Mouse (Mus musculus): ENCODE measurements at regions not wholly inside any gene's neighbourhood (a gene's known extent, or its start where the extent isn't known, plus 50 kb on each side); places are given as distances from the start of the nearest gene placed in this dataset.

DNA sequence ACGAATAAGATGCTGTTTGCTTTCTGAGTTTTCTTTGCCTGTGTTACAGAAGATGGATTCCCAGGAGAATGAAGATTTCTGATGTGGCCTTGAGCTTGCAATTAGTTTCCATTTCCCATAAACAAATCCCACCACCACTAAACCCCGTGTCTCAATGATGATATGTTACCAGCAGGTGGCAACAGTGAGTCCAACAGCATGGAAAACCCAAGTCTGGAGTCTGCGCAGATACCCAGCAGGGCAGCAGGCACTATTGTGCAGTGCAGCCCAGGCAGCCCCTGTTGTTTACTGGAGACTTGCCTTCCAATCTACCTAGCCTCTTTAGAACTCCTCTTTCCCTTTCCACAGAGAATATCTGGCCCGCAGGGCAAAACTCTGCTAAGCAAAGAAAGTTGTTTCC lies 62.7 kb downstream of the Bmp2 start:
- TF ChIP-seq TAL1 (IDR thresholded peaks at IDR 0.05; ENCODE audit: low read length) (no peak), GATA1 (IDR thresholded peaks at IDR 0.05; ENCODE audit: low read length) (no peak)
- Histone ChIP-seq H3K4me1 (ENCODE audit: control insufficient read depth) (no peaks in the 10 kb centered on the region), H3K9me3 (ENCODE audit: control insufficient read depth, low read length) (no peaks in the 10 kb centered on the region), H3K36me3 (ENCODE audit: control insufficient read depth) (no peaks in the 10 kb centered on the region), H3K4me3 (replicated peaks) (no peak overlapping the region), H3K27me3 (ENCODE audit: control insufficient read depth) (no peaks in the 10 kb centered on the region; the same call in 1 of the 2 replicates)

DNA sequence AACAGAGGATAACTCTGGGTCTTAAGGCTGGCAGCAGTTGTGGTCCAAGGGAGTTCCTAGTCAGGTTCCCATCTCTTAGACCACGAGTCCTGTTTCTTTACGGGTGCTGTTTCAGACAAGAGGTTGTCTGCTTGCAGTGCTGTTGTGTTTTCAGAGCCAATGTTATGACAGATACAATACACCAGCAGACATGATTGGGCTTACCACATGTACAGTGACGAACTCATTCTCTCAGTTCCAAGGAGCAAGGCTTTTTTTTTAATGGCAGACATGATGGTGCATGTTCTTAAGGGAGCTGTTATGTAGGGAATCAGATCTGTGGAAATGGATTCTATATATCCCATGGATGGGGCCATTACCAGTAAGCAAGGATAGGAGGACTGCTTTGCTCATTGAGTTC lies 63.3 kb downstream of the Bmp2 start:
- no peaks in the 10 kb centered on the region for H3K36me3 ChIP-seq (ENCODE audit: control insufficient read depth)
- TF ChIP-seq TAL1 (IDR thresholded peaks at IDR 0.05; ENCODE audit: low read length) (no peak), GATA1 (IDR thresholded peaks at IDR 0.05; ENCODE audit: low read length) (no peak)
- no peak overlapping the region for H3K4me3 ChIP-seq (replicated peaks)
- H3K27me3 ChIP-seq (ENCODE audit: control insufficient read depth): no peaks in the 10 kb centered on the region; the same call in 1 of the 2 replicates
- H3K4me1 ChIP-seq (ENCODE audit: control insufficient read depth): no peaks in the 10 kb centered on the region
- no peaks in the 10 kb centered on the region for H3K9me3 ChIP-seq (ENCODE audit: control insufficient read depth, low read length)

DNA sequence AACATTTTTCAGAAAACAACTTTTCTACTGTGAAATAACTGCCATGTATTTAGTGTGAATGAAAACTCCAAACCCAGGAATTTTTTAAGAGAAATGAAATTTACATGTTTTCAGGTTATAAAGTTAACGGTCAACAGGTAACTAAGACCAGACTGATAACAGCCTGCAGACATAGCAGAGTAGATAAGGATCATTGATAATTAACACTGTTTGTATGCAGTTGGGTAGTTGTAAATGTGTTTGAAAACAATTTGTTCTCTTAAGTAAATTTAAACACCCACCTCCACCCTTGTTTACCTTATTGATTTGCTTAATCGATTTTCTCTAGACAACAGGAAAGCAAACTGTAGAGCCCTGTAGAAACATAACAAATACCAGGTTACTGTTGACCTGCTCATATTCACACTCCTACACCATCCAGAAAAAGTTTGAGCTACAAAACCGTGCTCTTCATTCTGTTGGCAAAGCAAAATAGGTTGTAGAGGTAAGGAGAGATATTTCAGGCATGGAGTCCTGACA lies 65.4 kb downstream of the Bmp2 start:
- Histone ChIP-seq H3K4me1 (ENCODE audit: control insufficient read depth) (no peaks in the 10 kb centered on the region), H3K27me3 (ENCODE audit: control insufficient read depth) (no peaks in the 10 kb centered on the region; the same call in 1 of the 2 replicates), H3K4me3 (replicated peaks) (no peak overlapping the region), H3K9me3 (ENCODE audit: control insufficient read depth, low read length) (no peaks in the 10 kb centered on the region), H3K36me3 (ENCODE audit: control insufficient read depth) (no peaks in the 10 kb centered on the region)
- TF ChIP-seq GATA1 (IDR thresholded peaks at IDR 0.05; ENCODE audit: low read length) (no peak), TAL1 (IDR thresholded peaks at IDR 0.05; ENCODE audit: low read length) (no peak)

DNA sequence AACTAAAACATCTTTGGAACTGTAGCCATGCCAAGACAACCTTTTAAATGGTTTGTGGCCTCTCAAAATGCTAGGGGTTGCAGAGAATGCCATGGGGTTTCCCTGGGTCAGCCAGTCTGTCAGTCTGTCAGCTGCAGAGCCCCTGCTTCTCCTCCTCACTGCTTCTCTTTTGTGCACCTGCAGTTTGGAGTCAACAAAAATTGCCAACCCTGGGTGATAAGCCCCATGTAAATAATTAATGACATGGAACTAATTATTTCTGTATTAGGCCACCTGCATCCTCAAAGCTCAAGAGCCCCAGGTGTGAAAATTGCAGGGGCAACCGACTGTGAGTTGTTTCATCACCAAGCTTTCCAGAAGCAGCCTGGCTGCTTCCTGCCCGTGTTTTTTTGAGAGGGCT lies 70.6 kb downstream of the Bmp2 start:
- TF ChIP-seq TAL1 (IDR thresholded peaks at IDR 0.05; ENCODE audit: low read length) (no peak), GATA1 (IDR thresholded peaks at IDR 0.05; ENCODE audit: low read length) (no peak)
- Histone ChIP-seq H3K4me1 (ENCODE audit: control insufficient read depth) (no peaks in the 10 kb centered on the region), H3K4me3 (replicated peaks) (no peak overlapping the region), H3K36me3 (ENCODE audit: control insufficient read depth) (no peaks in the 10 kb centered on the region), H3K9me3 (ENCODE audit: control insufficient read depth, low read length) (no peaks in the 10 kb centered on the region), H3K27me3 (ENCODE audit: control insufficient read depth) (peaks cover 3% of the 10 kb centered on the region; the same call in 1 of the 2 replicates)

DNA sequence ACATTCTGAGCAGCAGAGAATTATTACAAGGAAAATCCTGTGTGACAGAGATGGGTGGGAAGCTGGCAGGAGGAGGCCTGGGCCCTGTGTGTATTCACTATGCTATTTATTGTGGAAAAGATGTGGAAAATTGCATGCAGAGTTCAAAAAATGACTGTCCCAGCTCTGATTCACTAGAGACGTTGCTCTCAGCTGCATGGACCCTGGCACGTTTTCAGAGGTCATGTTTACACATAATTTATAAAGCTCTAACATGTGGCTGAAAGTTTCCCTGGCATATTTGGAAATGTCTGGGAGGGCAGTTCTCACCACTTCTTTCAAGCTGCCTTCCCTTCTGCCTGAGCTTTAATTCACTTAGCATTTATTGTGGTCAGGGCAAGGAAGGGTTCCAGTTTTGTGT lies 73.6 kb downstream of the Bmp2 start:
- H3K27me3 ChIP-seq (ENCODE audit: control insufficient read depth): peaks cover 3% of the 10 kb centered on the region; the same call in 1 of the 2 replicates
- no peaks in the 10 kb centered on the region for H3K4me1 ChIP-seq (ENCODE audit: control insufficient read depth)
- TF ChIP-seq GATA1 (IDR thresholded peaks at IDR 0.05; ENCODE audit: low read length) (no peak), TAL1 (IDR thresholded peaks at IDR 0.05; ENCODE audit: low read length) (no peak)
- H3K36me3 ChIP-seq (ENCODE audit: control insufficient read depth): no peaks in the 10 kb centered on the region
- no peak overlapping the region for H3K4me3 ChIP-seq (replicated peaks)
- H3K9me3 ChIP-seq (ENCODE audit: control insufficient read depth, low read length): no peaks in the 10 kb centered on the region

DNA sequence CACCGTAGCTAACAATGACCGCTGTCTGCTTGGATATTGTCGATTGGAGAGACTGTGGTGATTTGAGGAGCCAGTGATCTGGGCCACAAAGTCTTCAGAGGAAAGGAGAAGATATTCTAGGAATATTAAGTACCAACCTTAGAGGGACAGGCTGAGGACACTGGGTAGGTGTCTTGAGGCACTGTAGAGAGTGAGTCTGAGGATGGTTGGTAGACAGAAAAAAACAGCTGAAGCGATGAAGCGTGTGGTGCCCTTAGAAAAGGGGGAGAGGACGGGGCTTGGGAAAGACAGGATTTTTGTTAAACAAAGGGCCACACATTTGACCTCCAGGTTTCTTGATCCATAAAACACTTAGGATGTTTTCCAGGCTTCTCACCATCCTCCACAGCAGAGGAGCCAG lies 76.9 kb downstream of the Bmp2 start:
- Histone ChIP-seq H3K4me1 (ENCODE audit: control insufficient read depth) (no peaks in the 10 kb centered on the region), H3K4me3 (replicated peaks) (no peak overlapping the region), H3K36me3 (ENCODE audit: control insufficient read depth) (no peaks in the 10 kb centered on the region), H3K9me3 (ENCODE audit: control insufficient read depth, low read length) (no peaks in the 10 kb centered on the region), H3K27me3 (ENCODE audit: control insufficient read depth) (peaks cover 3% of the 10 kb centered on the region; the same call in 1 of the 2 replicates)
- no peak for TF ChIP-seq TAL1 (IDR thresholded peaks at IDR 0.05; ENCODE audit: low read length)
- no peak for TF ChIP-seq GATA1 (IDR thresholded peaks at IDR 0.05; ENCODE audit: low read length)

DNA sequence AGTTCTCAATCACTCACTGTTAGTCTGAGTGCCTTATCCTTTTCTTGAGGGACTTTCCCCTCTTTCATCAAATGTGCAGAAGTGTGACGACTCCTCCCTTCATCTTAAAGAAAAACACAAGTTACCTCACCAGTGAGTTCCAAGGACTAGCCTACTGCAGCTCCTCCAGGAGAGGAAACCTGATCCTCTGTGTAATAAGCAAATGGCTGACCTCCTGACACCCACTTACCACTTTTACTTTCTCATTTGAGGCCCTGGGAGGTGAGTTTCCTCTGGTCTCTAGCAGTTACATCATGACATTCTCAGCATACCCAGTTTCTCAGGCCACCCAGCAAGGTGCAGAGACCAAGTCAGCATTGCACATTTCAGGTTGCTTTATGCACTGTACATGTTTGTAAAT lies 83.5 kb downstream of the Bmp2 start:
- Histone ChIP-seq H3K27me3 (ENCODE audit: control insufficient read depth) (no peaks in the 10 kb centered on the region; the same call in 1 of the 2 replicates), H3K9me3 (ENCODE audit: control insufficient read depth, low read length) (no peaks in the 10 kb centered on the region), H3K36me3 (ENCODE audit: control insufficient read depth) (no peaks in the 10 kb centered on the region), H3K4me1 (ENCODE audit: control insufficient read depth) (no peaks in the 10 kb centered on the region), H3K4me3 (replicated peaks) (no peak overlapping the region)
- no peak for TF ChIP-seq GATA1 (IDR thresholded peaks at IDR 0.05; ENCODE audit: low read length)
- TF ChIP-seq TAL1 (IDR thresholded peaks at IDR 0.05; ENCODE audit: low read length): no peak

DNA sequence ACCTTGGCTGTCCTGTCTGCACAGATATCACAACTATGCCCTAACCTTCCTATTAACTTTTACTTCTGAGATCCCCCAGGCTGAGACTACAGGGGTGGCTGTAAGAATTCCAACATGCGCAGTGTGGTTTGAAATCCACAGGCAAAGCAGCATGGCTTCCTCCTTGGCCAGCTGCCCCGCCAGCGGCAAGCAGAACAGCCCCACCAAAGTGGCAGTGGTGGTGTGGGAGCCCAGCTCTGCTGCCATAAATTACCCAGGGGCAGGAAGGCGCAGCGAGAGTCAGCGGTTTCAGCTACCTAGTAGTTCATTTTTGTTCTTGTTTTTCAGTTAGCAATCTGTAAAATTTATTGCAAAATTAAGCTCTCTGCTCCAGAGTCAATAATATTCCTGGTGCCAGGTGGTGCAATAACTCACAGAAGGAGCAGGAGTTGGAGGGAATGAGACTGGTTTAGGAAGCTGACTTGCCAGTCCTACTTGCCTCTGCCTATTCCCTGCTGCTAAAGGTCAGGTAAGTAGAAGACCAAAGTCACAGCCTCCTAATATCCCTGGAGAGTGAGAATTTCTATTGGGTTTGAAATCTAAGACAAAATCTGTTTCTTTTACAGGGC lies 98.0 kb downstream of the Bmp2 start:
- H3K4me1 ChIP-seq (ENCODE audit: control insufficient read depth): no peaks in the 10 kb centered on the region
- no peaks in the 10 kb centered on the region for H3K36me3 ChIP-seq (ENCODE audit: control insufficient read depth)
- TF ChIP-seq GATA1 (IDR thresholded peaks at IDR 0.05; ENCODE audit: low read length): no peak
- TF ChIP-seq TAL1 (IDR thresholded peaks at IDR 0.05; ENCODE audit: low read length): no peak
- no peaks in the 10 kb centered on the region for H3K9me3 ChIP-seq (ENCODE audit: control insufficient read depth, low read length)
- H3K27me3 ChIP-seq (ENCODE audit: control insufficient read depth): no peaks in the 10 kb centered on the region; the same call in 1 of the 2 replicates
- no peak overlapping the region for H3K4me3 ChIP-seq (replicated peaks)

DNA sequence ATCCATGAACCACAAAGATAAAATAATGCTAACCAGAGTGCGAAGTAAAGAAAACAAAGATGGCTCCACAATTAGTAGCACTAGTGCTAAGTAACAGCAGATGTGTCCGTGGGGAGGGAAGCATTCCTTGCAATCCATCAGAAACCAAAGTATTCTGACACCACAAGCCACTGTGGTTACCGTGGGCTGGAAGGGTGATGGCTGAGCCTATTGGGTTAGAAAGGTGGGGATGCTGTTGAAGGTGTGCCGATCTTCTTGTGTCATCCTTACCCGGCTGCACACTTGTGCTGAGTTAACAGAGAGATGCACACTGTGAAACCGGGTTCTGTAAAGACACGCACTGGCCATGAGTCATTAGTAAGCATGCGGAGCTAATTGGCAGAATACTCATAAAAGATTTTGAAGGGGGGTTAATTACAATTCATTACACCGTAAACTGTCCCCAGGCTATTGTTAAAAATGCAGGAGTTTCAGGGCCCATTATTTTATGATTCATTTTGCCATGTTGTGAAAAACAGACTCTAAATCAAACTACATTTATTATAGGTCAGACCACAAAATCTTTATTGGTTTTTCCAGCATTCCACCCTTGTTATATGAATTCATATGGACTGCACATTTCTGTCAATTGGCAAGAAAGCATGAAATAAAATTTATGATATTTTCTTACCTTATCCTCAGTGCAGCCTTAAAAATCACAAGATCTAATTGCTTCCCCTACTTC lies 114.5 kb downstream of the Bmp2 start:
- Histone ChIP-seq H3K36me3 (ENCODE audit: control insufficient read depth) (no peaks in the 10 kb centered on the region), H3K27me3 (ENCODE audit: control insufficient read depth) (no peaks in the 10 kb centered on the region), H3K9me3 (ENCODE audit: control insufficient read depth, low read length) (peaks cover 5% of the 10 kb centered on the region; the same call in 1 of the 2 replicates), H3K4me3 (replicated peaks) (no peak overlapping the region), H3K4me1 (ENCODE audit: control insufficient read depth) (no peaks in the 10 kb centered on the region)
- TF ChIP-seq TAL1 (IDR thresholded peaks at IDR 0.05; ENCODE audit: low read length): no peak
- TF ChIP-seq GATA1 (IDR thresholded peaks at IDR 0.05; ENCODE audit: low read length): no peak

Data from erythroblast, embryonic 14.5 days (primary cell).